Mouse (Mus musculus) hindbrain, embryonic 16.5 days (tissue): ENCODE measurements at regions not wholly inside any gene's neighbourhood (a gene's known extent, or its start where the extent isn't known, plus 50 kb on each side); places are given as distances from the start of the nearest gene placed in this dataset.

Source experiments
- ATAC-seq: fragments of 200-750 bp; cut with Nextera tagmentation; 2 replicates; pipeline ENCODE4 v1.8.0; 2017; ENCODE audit warnings: moderate TSS enrichment, moderate library complexity
- H3K27ac ChIP-seq: fragments of 300-500 bp; sonication (generic); 2 replicates; pipeline ENCODE4 v1.5.1; 2014; ENCODE audit warnings: low read depth, mild to moderate bottlenecking, control low read depth, low read length, moderate library complexity
- H3K27me3 ChIP-seq: fragments of 300-500 bp; sonication (generic); replicated peaks from 2 replicates; pipeline ENCODE4 v1.6.1; 2014; ENCODE audit warnings: low read length; ENCODE audit not compliant: control insufficient read depth, insufficient read depth
- H3K36me3 ChIP-seq: fragments of 300-500 bp; sonication (generic); 2 replicates; pipeline ENCODE4 v1.6.1; 2014; ENCODE audit warnings: mild to moderate bottlenecking, low read length, moderate library complexity, mixed read lengths; ENCODE audit not compliant: control insufficient read depth, insufficient read depth
- H3K4me1 ChIP-seq: fragments of 300-500 bp; sonication (generic); 2 replicates; pipeline ENCODE4 v1.6.1; 2014; ENCODE audit warnings: low read depth, low read length; ENCODE audit not compliant: control insufficient read depth, insufficient read depth
- H3K4me2 ChIP-seq: fragments of 300-500 bp; sonication (generic); 2 replicates; pipeline ENCODE4 v1.6.1; 2014; ENCODE audit warnings: mild to moderate bottlenecking, low read length, control low read depth, moderate library complexity
- H3K4me3 ChIP-seq: fragments of 300-500 bp; sonication (generic); 2 replicates; pipeline ENCODE4 v1.5.1; 2014; ENCODE audit warnings: mild to moderate bottlenecking, low read length, control low read depth, moderate library complexity
- H3K9ac ChIP-seq: fragments of 300-500 bp; sonication (generic); 2 replicates; pipeline ENCODE4 v1.6.1; 2014; ENCODE audit warnings: low read depth, mild to moderate bottlenecking, control low read depth, low read length, moderate library complexity
- H3K9me3 ChIP-seq: fragments of 300-500 bp; sonication (generic); 2 replicates; pipeline ENCODE4 v1.6.1; 2014; ENCODE audit warnings: mild to moderate bottlenecking, low read length, moderate library complexity; ENCODE audit not compliant: control insufficient read depth
- WGBS: fragments of 180-500 bp; shearing (Covaris S2); extraction: QIAGEN DNeasy Blood & Tissue Kit; methylation state at CpG from one replicate; pipeline ENCODE4 v1.1.7; 2014; 5-methylcytosine and 5-hydroxymethylcytosine counted together

DNA sequence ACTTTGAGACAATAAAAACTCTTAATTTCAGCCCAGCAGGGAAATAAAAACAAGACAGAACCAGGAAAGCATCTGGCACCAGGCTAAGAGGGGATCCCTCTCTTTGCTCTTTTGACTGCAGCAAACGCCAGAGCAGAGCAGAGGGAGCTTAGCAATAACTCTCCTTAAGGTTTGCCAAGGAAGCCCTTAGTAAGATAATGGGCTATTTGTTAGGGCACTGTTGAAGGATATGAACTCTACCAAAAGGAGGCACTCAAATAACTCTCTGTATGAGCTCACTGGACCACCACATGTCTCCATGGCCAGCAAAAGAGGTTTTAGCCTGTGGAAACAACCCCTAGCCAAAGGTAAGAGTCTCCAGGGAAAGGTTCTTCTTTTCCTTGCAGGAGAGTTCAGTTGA lies 315.3 kb upstream of the Mpdz start:
- Histone ChIP-seq H3K9ac (no peak overlapping the region), H3K27ac (no peak overlapping the region), H3K4me2 (no peak overlapping the region), H3K27me3 (no peaks in the 10 kb centered on the region), H3K36me3 (no peaks in the 10 kb centered on the region), H3K9me3 (no peaks in the 10 kb centered on the region), H3K4me3 (no peak overlapping the region), H3K4me1 (no peaks in the 10 kb centered on the region)
- WGBS, result 22% methylated on average over 1 of the region's 1 CpGs
- ATAC-seq, result peak; percentile 61

GRCm38 (mm10) chr4:81744629-81745509 lies 302.3 kb upstream of the Mpdz start:
- peak overlapping the region; percentile 27 for H3K4me2 ChIP-seq
- no peak overlapping the region for H3K4me3 ChIP-seq
- H3K36me3 ChIP-seq, result no peaks in the 10 kb centered on the region
- peak; percentile 85 for ATAC-seq
- H3K4me1 ChIP-seq, result peaks cover 19% of the 10 kb centered on the region
- no peak overlapping the region for H3K9ac ChIP-seq
- H3K27me3 ChIP-seq, result no peaks in the 10 kb centered on the region
- 11% methylated on average over 18 of the region's 18 CpGs for WGBS
- H3K9me3 ChIP-seq, result no peaks in the 10 kb centered on the region
- H3K27ac ChIP-seq, result peak overlapping the region; percentile 74

GRCm38 (mm10) chr4:81743978-81744628 lies 301.5 kb upstream of the Mpdz start:
- Histone ChIP-seq H3K4me3 (no peak overlapping the region), H3K4me2 (peak overlapping the region; percentile 30), H3K9me3 (no peaks in the 10 kb centered on the region), H3K4me1 (peaks cover 19% of the 10 kb centered on the region), H3K27me3 (no peaks in the 10 kb centered on the region), H3K27ac (peak overlapping the region; percentile 74), H3K9ac (no peak overlapping the region), H3K36me3 (no peaks in the 10 kb centered on the region)
- WGBS, result 11% methylated on average over 8 of the region's 8 CpGs
- ATAC-seq, result peak; percentile 96

- no peak for ATAC-seq
- Histone ChIP-seq H3K4me1 (peaks cover 19% of the 10 kb centered on the region), H3K9me3 (no peaks in the 10 kb centered on the region), H3K36me3 (no peaks in the 10 kb centered on the region), H3K4me3 (no peak overlapping the region), H3K4me2 (no peak overlapping the region), H3K27me3 (no peaks in the 10 kb centered on the region), H3K27ac (no peak overlapping the region), H3K9ac (no peak overlapping the region)
- 38% methylated on average over 4 of the region's 4 CpGs for WGBS
Observed at GRCm38 (mm10) chr4:81742536-81743459, 300.2 kb upstream of the Mpdz start.

DNA sequence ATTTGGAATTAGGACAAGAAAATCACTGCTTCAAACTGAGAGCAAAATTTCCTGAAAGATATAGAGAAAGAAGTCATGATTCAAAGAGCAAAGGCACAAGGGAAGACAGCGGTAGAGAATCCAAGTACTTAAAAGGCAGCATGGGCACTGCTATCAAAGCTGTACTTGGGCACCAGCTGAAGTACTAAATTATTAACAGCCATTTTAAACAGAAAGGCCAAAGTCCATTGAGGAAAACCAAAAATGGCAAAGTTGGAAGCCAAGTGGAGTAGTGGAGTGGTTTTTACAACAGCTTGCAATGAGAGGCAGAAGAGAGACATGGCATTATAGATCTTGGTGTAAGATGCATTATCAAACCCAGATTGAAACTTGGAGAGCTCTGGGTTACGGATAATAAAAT lies 291.8 kb upstream of the Mpdz start:
- H3K27me3 ChIP-seq, result no peaks in the 10 kb centered on the region
- no peaks in the 10 kb centered on the region for H3K4me1 ChIP-seq
- WGBS, result 99% methylated on average over 2 of the region's 2 CpGs
- no peak overlapping the region for H3K4me3 ChIP-seq
- no peak overlapping the region for H3K9ac ChIP-seq
- no peak overlapping the region for H3K4me2 ChIP-seq
- H3K36me3 ChIP-seq, result no peaks in the 10 kb centered on the region
- H3K27ac ChIP-seq, result no peak overlapping the region
- ATAC-seq, result no peak
- H3K9me3 ChIP-seq, result no peaks in the 10 kb centered on the region

GRCm38 (mm10) chr4:81730386-81730785 lies 287.8 kb upstream of the Mpdz start:
- no peaks in the 10 kb centered on the region for H3K36me3 ChIP-seq
- WGBS, result 79% methylated on average over 2 of the region's 2 CpGs
- no peaks in the 10 kb centered on the region for H3K9me3 ChIP-seq
- H3K4me1 ChIP-seq, result peaks cover 7% of the 10 kb centered on the region; the same call in 1 of the 2 replicates
- H3K4me2 ChIP-seq, result no peak overlapping the region
- ATAC-seq, result no peak
- H3K27ac ChIP-seq, result no peak overlapping the region
- no peak overlapping the region for H3K9ac ChIP-seq
- H3K4me3 ChIP-seq, result no peak overlapping the region
- H3K27me3 ChIP-seq, result no peaks in the 10 kb centered on the region

GRCm38 (mm10) chr4:81728961-81729360 lies 286.3 kb upstream of the Mpdz start:
- H3K4me1 ChIP-seq, result peaks cover 7% of the 10 kb centered on the region; the same call in 1 of the 2 replicates
- H3K4me2 ChIP-seq, result no peak overlapping the region
- no peak for ATAC-seq
- no peak overlapping the region for H3K4me3 ChIP-seq
- H3K9ac ChIP-seq, result no peak overlapping the region
- H3K27ac ChIP-seq, result peak overlapping the region; percentile 51; the same call in 1 of the 2 replicates
- no peaks in the 10 kb centered on the region for H3K36me3 ChIP-seq
- no peaks in the 10 kb centered on the region; the same call in 1 of the 2 replicates for H3K9me3 ChIP-seq
- 67% methylated on average over 3 of the region's 3 CpGs for WGBS
- no peaks in the 10 kb centered on the region for H3K27me3 ChIP-seq

DNA sequence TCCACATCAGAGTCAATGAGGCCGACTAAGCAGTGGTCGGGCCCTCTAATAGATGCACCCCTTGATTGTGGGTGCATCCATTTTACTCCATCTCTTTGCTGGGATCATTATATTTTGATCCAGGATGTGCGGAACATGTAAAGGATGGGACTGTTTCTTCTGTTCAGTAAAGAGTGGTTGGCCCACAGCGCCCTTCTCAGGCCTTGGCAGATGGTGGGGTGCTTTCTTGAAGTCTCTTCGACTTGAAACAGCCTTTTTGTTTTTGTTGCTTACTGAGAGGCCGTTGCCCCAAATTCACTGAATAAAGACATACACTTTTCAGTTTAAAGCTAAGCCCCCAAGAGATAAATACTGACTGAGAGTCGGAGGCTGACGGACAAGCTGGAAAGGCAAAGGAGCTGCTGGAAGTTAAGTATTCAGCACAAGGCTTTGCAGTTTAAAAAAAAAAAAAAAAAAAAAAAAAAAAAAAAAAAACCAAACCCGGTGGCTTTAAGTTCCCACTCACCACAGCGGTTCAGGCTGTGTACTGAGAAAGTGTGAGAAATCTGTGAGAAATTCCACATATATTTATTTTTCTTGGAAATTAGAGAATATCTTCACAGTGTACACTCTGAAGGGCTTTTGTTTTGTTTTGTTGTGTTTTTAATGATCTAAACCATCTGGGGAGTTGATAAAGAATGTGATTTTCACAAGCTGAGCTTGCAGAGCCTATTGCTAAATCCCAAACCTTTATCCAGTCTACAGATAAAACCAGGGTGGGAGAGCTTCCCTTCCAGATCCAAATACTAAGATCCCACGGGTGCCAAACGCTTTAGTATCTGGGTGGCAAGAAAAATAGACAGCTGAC lies 285.3 kb upstream of the Mpdz start:
- Histone ChIP-seq H3K4me3 (no peak overlapping the region), H3K36me3 (no peaks in the 10 kb centered on the region), H3K9me3 (no peaks in the 10 kb centered on the region; the same call in 1 of the 2 replicates), H3K27ac (peak overlapping the region; percentile 83), H3K9ac (peak overlapping the region; percentile 47), H3K4me2 (peak overlapping the region; percentile 38), H3K4me1 (peaks cover 7% of the 10 kb centered on the region; the same call in 1 of the 2 replicates), H3K27me3 (no peaks in the 10 kb centered on the region)
- WGBS, result 22% methylated on average over 12 of the region's 12 CpGs
- peak; percentile 66; the same call in 1 of the 2 replicates for ATAC-seq
